Mouse (Mus musculus) olfactory bulb, adult 2 months (tissue): ENCODE measurements around the gene Arhgef1.

Experiments
- CTCF ChIP-seq: fragments of 200-500 bp; IDR thresholded peaks from 2 replicates; pipeline ENCODE4 v1.5.1; 2012; ENCODE audit warnings: low read depth, mild to moderate bottlenecking, low read length, moderate library complexity; ENCODE audit not compliant: insufficient read depth
- POLR2A ChIP-seq: fragments of 200-500 bp; IDR thresholded peaks from 2 replicates; pipeline ENCODE4 v1.6.1; 2012; ENCODE audit warnings: mild to moderate bottlenecking, low read depth, low read length, moderate library complexity; ENCODE audit not compliant: insufficient read depth

- TF ChIP-seq CTCF (no peak), POLR2A (no peak)
Observed at GRCm38 (mm10) chr7:24885468-24886307, 17.0 kb upstream of the Arhgef1 start.
